Mouse (Mus musculus) heart, embryonic 15.5 days (tissue): ENCODE measurements around the gene Zbtb4. TPM values are rescaled to one million over a fixed set of nuclear protein-coding genes. Genes with fewer than 3 reads are reported as not detected.

Experiments
- ATAC-seq: fragments of 200-750 bp; cut with Nextera tagmentation; replicated peaks from 2 replicates; pipeline ENCODE4 v1.8.0; 2017; ENCODE audit warnings: low read depth, moderate TSS enrichment; ENCODE audit not compliant: insufficient number of reproducible peaks, insufficient read depth, low FRiP score
- H3K27ac ChIP-seq: fragments of 300-500 bp; sonication (generic); 2 replicates; pipeline ENCODE4 v1.5.1; 2015; ENCODE audit warnings: mild to moderate bottlenecking, inconsistent platforms
- H3K27me3 ChIP-seq: fragments of 300-500 bp; sonication (generic); 2 replicates; pipeline ENCODE4 v1.6.1; 2015; ENCODE audit warnings: inconsistent platforms
- H3K36me3 ChIP-seq: fragments of 300-500 bp; sonication (generic); 2 replicates; pipeline ENCODE4 v1.6.1; 2015; ENCODE audit warnings: mild to moderate bottlenecking, inconsistent platforms
- H3K4me1 ChIP-seq: fragments of 300-500 bp; sonication (generic); replicated peaks from 2 replicates; pipeline ENCODE4 v1.6.1; 2015; ENCODE audit warnings: inconsistent platforms
- H3K4me2 ChIP-seq: fragments of 300-500 bp; sonication (generic); 2 replicates; pipeline ENCODE4 v1.6.1; 2015; ENCODE audit warnings: inconsistent platforms, mild to moderate bottlenecking, moderate library complexity
- H3K4me3 ChIP-seq: fragments of 300-500 bp; sonication (generic); 2 replicates; pipeline ENCODE4 v1.5.1; 2015; ENCODE audit warnings: mild to moderate bottlenecking, inconsistent platforms
- H3K9ac ChIP-seq: fragments of 300-500 bp; sonication (generic); 2 replicates; pipeline ENCODE4 v1.6.1; 2015; ENCODE audit warnings: mild to moderate bottlenecking, inconsistent platforms
- H3K9me3 ChIP-seq: fragments of 300-500 bp; sonication (generic); replicated peaks from 2 replicates; pipeline ENCODE4 v1.6.1; 2016; ENCODE audit warnings: inconsistent platforms
- WGBS: fragments of 180-500 bp; shearing (Covaris S2); methylation state at CpG from one replicate; pipeline ENCODE4 v1.1.7; 2015; ENCODE audit warnings: mixed read lengths; 5-methylcytosine and 5-hydroxymethylcytosine counted together
- polyA plus RNA-seq: library from polyadenylated mRNA; unstranded; fragments of >200 nt; fragmentation: Nextera tagmentation; extraction: Ambion mirVana; gene quantifications from 2 replicates; pipeline ENCODE4 v1.2.1, GENCODE M21; 2015

Zbtb4 gene
- polyA plus RNA-seq, 1 experiment from 2014 or later: 3.1 TPM

DNA sequence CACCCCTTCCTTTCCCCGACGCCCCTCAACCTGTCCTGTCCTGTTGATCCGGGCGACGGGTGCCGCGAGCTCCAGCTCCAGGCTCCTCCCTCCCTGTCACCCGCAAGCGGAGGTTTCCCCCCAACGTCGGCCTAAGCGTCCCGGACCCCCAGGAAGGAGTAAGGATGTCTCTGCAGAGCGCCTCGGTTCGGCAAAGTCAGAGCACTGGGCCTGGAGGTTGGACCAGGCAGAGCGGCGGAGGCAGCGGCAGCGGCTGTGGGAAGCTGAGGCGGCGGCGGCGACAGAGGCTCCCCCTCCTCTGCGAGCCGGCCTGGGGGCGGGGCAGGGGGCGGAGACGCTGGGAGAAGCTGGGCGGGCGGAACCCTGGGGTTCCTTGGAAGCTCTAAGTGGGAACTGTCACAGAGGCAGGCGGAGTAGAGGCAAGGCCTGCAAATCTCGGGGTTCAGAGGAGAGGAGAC, 37.0 kb downstream of the Zbtb4 start:
- peak; percentile 39 for ATAC-seq
- WGBS: under 1% methylated on average over 32 of the region's 33 CpGs
- Histone ChIP-seq H3K36me3 (no peaks in the 10 kb centered on the region), H3K27me3 (peaks cover 30% of the 10 kb centered on the region), H3K27ac (peak overlapping the region; percentile 53), H3K9me3 (no peaks in the 10 kb centered on the region), H3K9ac (peak overlapping the region; percentile 62), H3K4me1 (peaks cover 63% of the 10 kb centered on the region), H3K4me3 (peak overlapping the region; percentile 62), H3K4me2 (peak overlapping the region; percentile 97)

DNA sequence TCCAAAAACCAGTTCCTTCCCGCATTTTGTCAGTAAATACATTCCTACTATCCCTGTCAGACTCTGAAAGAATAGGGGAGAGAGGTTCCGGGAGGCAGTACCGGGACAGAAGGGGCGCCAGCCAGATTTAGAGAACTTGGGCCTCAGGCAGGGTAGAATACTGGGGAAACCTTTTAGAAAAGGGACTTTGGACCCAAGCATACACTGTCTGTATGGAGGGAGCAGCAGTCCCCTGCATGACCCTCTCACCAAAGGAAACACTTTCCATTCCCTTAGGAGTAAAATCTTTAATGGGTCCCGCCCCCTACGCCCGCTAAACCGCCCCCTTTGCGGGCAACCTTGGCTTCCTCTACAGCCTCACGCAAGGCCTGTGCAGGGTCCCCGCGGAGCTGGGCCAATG, 37.6 kb downstream of the Zbtb4 start:
- no peaks in the 10 kb centered on the region for H3K9me3 ChIP-seq
- H3K36me3 ChIP-seq: no peaks in the 10 kb centered on the region
- WGBS: 1% methylated on average over 12 of the region's 12 CpGs
- peaks cover 27% of the 10 kb centered on the region for H3K27me3 ChIP-seq
- peak overlapping the region; percentile 97 for H3K4me2 ChIP-seq
- H3K27ac ChIP-seq: no peak overlapping the region
- peaks cover 63% of the 10 kb centered on the region for H3K4me1 ChIP-seq
- peak overlapping the region; percentile 62 for H3K4me3 ChIP-seq
- H3K9ac ChIP-seq: peak overlapping the region; percentile 62
- no peak for ATAC-seq

DNA sequence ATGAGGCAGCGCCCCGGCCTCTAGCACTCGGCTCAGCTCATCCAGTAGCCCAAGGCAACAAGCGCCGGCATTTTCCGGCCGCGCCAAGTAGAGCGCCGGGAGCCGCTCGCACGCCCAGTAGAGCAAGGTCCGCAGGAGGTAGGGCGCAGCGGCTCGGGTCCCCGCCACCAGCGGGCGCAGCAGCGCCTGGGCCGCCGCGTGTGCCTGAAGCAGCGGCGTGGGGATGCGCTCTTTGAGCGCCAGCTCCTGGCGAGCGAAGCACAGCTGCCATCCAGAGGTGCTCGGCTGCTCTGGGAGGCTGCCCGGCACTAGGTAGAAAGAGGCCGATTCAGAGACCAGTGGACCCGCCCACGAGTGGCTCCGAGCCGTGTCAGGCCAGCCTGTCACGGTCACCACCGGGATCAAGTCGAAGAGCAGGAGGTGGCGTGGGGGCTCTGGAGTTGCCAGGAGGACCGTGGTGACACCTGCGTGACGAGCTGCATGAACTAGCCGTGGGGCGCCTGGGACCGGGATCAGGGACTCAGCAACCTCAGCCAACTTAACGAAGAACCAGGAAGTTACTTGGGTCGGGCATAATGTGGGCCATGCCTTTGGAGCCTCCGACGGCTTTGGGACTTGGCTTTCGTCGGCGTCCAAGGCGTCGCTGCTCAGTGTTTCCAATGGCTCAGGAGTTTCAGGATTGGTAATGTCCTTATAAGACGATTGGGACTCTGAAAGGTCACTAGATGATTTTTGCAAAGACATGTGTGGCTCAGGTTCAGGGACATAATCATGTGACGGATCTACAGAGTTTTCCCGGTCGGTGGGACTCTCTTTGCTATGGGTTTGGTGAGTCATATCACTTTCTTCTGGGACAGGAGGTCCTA, 38.3 kb downstream of the Zbtb4 start:
- Histone ChIP-seq H3K27me3 (peaks cover 27% of the 10 kb centered on the region), H3K4me2 (peak overlapping the region; percentile 97), H3K27ac (no peak overlapping the region), H3K4me1 (peaks cover 60% of the 10 kb centered on the region), H3K36me3 (no peaks in the 10 kb centered on the region), H3K4me3 (peak overlapping the region; percentile 62), H3K9me3 (no peaks in the 10 kb centered on the region), H3K9ac (peak overlapping the region; percentile 62)
- peak; percentile 63 for ATAC-seq
- WGBS: under 1% methylated on average over 60 of the region's 60 CpGs

DNA sequence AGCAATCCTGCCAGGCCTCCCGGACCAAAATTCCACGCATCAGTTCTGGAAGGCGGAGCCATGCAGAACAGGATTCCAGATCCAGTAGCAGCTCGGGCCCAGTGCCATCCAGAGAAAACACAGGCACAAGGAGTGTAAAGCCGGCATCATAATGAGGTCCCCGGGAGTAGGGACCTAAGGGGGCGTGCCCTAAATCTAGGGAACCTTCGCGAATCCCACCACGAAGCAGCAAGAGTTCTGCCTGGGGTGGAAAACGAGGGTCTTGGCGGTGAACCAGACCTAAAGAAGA, 38.9 kb downstream of the Zbtb4 start:
- peak overlapping the region; percentile 97 for H3K4me2 ChIP-seq
- no peaks in the 10 kb centered on the region for H3K36me3 ChIP-seq
- no peaks in the 10 kb centered on the region for H3K9me3 ChIP-seq
- peaks cover 55% of the 10 kb centered on the region for H3K4me1 ChIP-seq
- H3K9ac ChIP-seq: peak overlapping the region; percentile 62; the same call in 1 of the 2 replicates
- WGBS: 12% methylated on average over 12 of the region's 12 CpGs
- peak overlapping the region; percentile 62 for H3K4me3 ChIP-seq
- H3K27ac ChIP-seq: no peak overlapping the region
- peaks cover 27% of the 10 kb centered on the region for H3K27me3 ChIP-seq
- ATAC-seq: no peak

DNA sequence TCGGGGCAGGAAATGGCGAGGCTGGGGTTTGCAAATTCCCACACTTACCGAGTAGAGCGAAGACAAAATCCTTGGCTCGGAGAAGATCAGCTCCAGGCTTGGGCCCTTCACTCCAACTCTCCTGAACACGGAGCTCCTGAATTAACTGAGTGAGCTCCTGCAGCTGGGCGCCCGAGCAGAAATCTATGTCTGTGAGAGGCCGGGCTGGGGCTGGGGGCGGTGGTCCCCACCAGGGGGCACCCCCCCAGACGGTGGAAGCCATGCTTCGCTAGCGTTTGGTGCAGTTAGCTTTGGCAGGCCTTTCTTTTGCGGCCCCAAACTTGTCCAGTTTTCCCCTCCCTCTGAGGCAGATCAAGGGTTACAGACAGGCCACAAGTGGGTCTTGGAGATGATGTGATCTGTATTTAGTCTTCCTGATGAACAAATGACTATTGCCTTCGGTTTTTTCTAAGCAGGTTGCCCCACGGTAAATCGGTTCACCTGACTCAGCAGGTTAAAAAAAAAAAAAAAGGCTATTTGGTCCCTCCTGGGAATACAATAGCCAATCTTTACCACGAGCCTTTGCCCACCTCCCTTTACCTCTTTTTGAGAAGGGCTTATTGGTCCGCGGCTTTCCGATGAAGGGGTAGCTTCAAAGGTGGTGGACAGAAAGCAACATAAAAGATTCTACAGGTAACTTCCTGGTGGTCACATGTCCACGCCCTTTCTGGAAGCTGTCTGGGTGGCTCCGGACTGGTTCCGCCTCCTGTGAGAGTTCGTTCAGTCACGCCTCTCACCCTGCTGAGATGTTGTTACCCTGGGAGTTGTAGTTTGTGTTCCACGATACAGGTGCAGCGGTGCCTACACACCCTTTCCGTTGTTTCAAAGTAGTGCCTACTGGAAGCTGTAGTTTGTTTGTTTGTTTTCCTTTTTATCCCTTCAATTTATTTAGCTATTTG, 39.5 kb downstream of the Zbtb4 start, which contains the start of gene Tmem102:
TSS of gene Tmem102 (minus strand) at position 653 of the 938 bp plus-strand sequence.
- H3K4me1 ChIP-seq: peaks cover 49% of the 10 kb centered on the region
- 13% methylated on average over 29 of the region's 29 CpGs for WGBS
- no peak for ATAC-seq
- H3K4me3 ChIP-seq: peak within 1 kb of the TSS; percentile 62
- peak within 1 kb of the TSS; percentile 97 for H3K4me2 ChIP-seq
- no peak within 1 kb of the TSS for H3K27ac ChIP-seq
- peaks cover 25% of the 10 kb centered on the region for H3K27me3 ChIP-seq
- no peaks in the 10 kb centered on the region for H3K9me3 ChIP-seq
- H3K9ac ChIP-seq: peak within 1 kb of the TSS; percentile 62; the same call in 1 of the 2 replicates
- no peaks in the 10 kb centered on the region for H3K36me3 ChIP-seq

DNA sequence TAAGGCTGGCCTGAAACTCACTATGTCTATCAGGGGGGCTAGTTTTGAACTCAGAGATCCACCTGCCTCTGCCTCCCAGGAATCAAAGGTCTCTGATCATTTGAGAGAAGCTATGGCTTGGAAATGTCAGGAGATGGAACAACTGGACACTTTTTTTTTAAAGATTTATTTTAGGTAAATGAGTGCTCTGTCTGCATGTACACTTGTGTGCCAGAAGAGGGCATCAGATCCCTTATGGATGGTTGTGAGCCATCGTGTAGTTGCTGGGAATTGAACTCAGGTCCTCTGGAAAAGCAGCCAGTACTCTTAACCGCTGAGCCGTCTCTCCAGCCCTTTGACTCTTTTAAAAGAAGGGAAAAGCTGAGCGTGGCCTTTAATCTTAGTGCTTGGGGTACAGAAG, 40.7 kb downstream of the Zbtb4 start:
- Histone ChIP-seq H3K4me1 (peaks cover 38% of the 10 kb centered on the region), H3K4me3 (no peak overlapping the region), H3K9ac (no peak overlapping the region), H3K4me2 (no peak overlapping the region), H3K27ac (no peak overlapping the region), H3K9me3 (no peaks in the 10 kb centered on the region), H3K36me3 (no peaks in the 10 kb centered on the region), H3K27me3 (peaks cover 24% of the 10 kb centered on the region)
- ATAC-seq: no peak
- WGBS: 73% methylated on average over 4 of the region's 4 CpGs

DNA sequence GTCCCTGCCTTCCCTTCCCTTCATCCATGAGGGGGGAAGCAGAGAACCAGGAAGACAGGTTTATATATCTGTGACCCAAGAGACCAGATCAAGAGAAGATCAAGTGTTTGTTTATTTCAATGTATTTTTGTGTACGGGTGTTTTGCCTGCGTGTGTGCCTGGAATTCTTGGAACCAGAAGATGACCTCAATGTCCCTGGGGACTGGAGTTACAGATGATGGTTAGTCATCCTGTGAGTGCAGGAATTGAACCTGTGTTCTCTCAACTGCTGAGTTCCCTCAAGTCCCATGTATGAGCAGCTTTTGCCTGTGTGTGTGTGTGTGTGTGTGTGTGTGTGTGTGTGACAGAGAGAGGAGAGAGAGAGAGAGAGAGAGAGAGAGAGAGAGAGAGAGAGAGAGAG, 41.9 kb downstream of the Zbtb4 start:
- Histone ChIP-seq H3K27ac (no peak overlapping the region), H3K4me1 (peaks cover 25% of the 10 kb centered on the region), H3K36me3 (no peaks in the 10 kb centered on the region), H3K4me2 (no peak overlapping the region), H3K4me3 (no peak overlapping the region), H3K27me3 (peaks cover 19% of the 10 kb centered on the region), H3K9ac (no peak overlapping the region), H3K9me3 (no peaks in the 10 kb centered on the region)
- 75% methylated on average over 2 of the region's 2 CpGs for WGBS
- no peak for ATAC-seq

DNA sequence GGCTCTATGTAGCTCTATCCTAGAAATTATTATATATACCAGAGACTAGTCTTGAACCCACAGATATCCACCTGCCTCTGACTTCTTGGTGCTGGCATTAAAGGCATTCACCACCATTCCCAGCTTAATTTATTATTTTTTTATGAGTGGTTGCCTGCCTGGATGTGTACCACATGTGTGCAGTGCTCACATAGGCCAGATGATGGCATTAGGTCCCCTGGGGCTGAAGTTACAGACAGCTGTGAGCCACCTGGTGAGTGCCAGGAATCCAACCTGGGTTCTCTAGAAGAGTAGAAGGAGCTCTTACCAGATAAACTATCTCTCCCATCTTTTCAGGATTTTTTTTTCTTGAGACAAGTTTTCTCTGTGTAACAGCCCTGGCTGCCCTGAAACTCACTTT, 44.6 kb downstream of the Zbtb4 start:
- no peak overlapping the region for H3K4me2 ChIP-seq
- no peaks in the 10 kb centered on the region for H3K9me3 ChIP-seq
- no peaks in the 10 kb centered on the region for H3K36me3 ChIP-seq
- ATAC-seq: no peak
- H3K9ac ChIP-seq: no peak overlapping the region
- no peak overlapping the region for H3K27ac ChIP-seq
- H3K27me3 ChIP-seq: peaks cover 11% of the 10 kb centered on the region
- no peaks in the 10 kb centered on the region for H3K4me1 ChIP-seq
- no peak overlapping the region for H3K4me3 ChIP-seq

DNA sequence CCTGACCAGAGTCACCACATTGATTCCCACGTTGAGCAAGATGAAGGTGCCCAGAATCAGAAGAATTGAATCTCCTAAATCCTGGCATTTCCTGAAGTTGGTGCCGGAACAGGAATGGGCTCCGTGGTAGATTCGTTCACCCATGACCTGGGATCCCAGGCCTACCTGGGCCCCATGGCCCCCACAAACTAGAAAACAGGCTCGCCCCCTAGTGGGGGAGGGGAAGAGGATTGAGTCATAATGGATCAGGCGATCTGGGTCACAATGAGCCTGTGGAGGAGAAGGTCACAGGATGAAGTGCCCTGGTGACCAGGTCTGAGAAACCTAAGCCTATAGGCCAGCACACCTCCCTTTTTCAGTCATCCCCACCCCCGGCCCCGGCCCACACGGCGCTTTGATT, 49.4 kb downstream of the Zbtb4 start, which contains the start of gene Gm39566:
TSS of gene Gm39566 (minus strand) at position 144 of the 400 bp plus-strand sequence.
- Histone ChIP-seq H3K4me1 (no peaks in the 10 kb centered on the region), H3K27me3 (0 out of 2 replicates have a peak, but pooled peaks cover 3% of the 10 kb centered on the region), H3K9ac (no peak within 1 kb of the TSS), H3K27ac (no peak within 1 kb of the TSS), H3K36me3 (no peaks in the 10 kb centered on the region), H3K4me3 (no peak within 1 kb of the TSS), H3K9me3 (no peaks in the 10 kb centered on the region), H3K4me2 (no peak within 1 kb of the TSS)
- 57% methylated on average over 10 of the region's 10 CpGs for WGBS
- no peak for ATAC-seq

DNA sequence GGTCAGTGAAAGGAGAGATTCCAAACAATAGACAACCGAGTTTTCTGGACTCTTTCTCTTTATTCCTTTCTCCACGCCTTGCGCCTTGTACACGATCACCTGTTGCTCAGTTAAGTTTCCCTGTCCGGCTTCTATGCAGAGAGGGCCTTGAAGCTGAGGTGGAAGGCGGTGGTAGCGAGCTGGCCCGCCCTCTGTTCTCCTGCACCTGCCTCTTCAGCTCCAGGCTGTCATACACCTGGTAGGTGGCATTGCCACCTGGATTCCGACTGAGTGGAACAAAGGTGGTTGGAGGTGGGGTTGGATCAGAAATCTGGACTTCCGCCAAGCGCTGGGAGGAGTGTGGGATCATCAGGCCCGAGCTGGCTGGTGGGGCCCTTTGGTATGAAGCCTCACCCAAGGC, 50.8 kb downstream of the Zbtb4 start:
- Histone ChIP-seq H3K4me2 (no peak overlapping the region), H3K9me3 (no peaks in the 10 kb centered on the region)
- WGBS: 90% methylated on average over 12 of the region's 12 CpGs

DNA sequence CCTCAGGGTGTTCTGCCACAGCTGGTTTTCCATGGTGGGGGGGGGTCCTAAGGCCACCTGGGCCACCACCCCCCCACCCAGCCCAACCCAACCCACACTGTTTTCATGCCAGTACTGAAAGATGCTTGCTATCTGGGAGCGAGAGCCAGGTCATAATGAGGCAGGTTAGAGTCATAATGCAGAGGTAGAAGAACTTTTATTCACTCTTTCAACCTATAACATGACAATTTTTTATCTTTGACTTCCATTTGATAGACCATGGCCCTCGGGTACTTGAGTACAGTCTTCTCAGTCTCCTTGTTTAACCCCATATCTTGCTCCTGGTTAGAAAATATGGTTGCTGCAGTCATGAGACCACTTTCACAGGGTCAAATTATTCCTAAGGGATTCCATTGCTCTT, 52.7 kb downstream of the Zbtb4 start, which contains the start of gene Spem2:
TSS of gene Spem2 (minus strand) at position 101 of the 400 bp plus-strand sequence.
- Histone ChIP-seq H3K36me3 (no peaks in the 10 kb centered on the region), H3K9me3 (no peaks in the 10 kb centered on the region), H3K9ac (no peak within 1 kb of the TSS), H3K27ac (no peak within 1 kb of the TSS), H3K4me2 (no peak within 1 kb of the TSS), H3K4me1 (no peaks in the 10 kb centered on the region), H3K4me3 (no peak within 1 kb of the TSS), H3K27me3 (no peaks in the 10 kb centered on the region)
- no peak for ATAC-seq
- WGBS: 75% methylated on average over 2 of the region's 2 CpGs

More for the DNA sequence above, 50.8 kb downstream of the Zbtb4 start:
- Histone ChIP-seq H3K9ac (no peak overlapping the region), H3K27me3 (no peaks in the 10 kb centered on the region), H3K27ac (no peak overlapping the region), H3K4me1 (no peaks in the 10 kb centered on the region), H3K36me3 (no peaks in the 10 kb centered on the region), H3K4me3 (no peak overlapping the region)
- no peak for ATAC-seq
